Mouse (Mus musculus) MEL (cell line): ENCODE measurements around the gene Traf5. TPM values are rescaled to one million over a fixed set of nuclear protein-coding genes. Genes with fewer than 3 reads are reported as not detected.

ENCODE experiments used
- DNase-seq: peaks from one replicate; pipeline ENCODE4 v3.0.0; 2011; ENCODE audit warnings: low read depth, low spot score
- H3K27ac ChIP-seq: 2 replicates; pipeline ENCODE4 v1.5.1; 2012; ENCODE audit warnings: low read depth, mild to moderate bottlenecking, control low read depth, low read length, moderate library complexity; ENCODE audit not compliant: control insufficient read depth
- H3K27me3 ChIP-seq, 2 experiments: fragments of 150-350 bp in 1 of 2; sonication (generic) in 1 of 2; 2 replicates each; pipeline ENCODE4 v1.6.1; 2012; ENCODE audit warnings: low read length in 2 of 2, mild to moderate bottlenecking in 2 of 2, improper control_type of control experiment in 1 of 2, moderate library complexity in 1 of 2; ENCODE audit not compliant: insufficient read depth in 2 of 2, control insufficient read depth in 1 of 2
- H3K36me3 ChIP-seq, 2 experiments: 2 replicates each; pipeline ENCODE4 v1.6.1; 2012 to 2014; ENCODE audit warnings: low read length in 2 of 2, improper control_type of control experiment in 1 of 2, inconsistent platforms in 1 of 2, mild to moderate bottlenecking in 1 of 2; ENCODE audit not compliant: insufficient read depth in 2 of 2, control insufficient read depth in 1 of 2
- H3K4me1 ChIP-seq, 2 experiments: fragments of 150-350 bp in 1 of 2; sonication (generic) in 1 of 2; 2 replicates each; pipeline ENCODE4 v1.6.1; 2012; ENCODE audit warnings: low read length in 2 of 2, improper control_type of control experiment in 1 of 2, mild to moderate bottlenecking in 1 of 2; ENCODE audit not compliant: insufficient read depth in 2 of 2, control insufficient read depth in 1 of 2
- H3K4me3 ChIP-seq, 2 experiments: fragments of 150-350 bp in 1 of 2; sonication (generic) in 1 of 2; 2 replicates each; pipeline ENCODE4 v1.5.1; 2012; ENCODE audit warnings: low read depth in 2 of 2, low read length in 2 of 2, mild to moderate bottlenecking in 2 of 2, moderate library complexity in 2 of 2, control low read depth in 1 of 2, improper control_type of control experiment in 1 of 2; ENCODE audit not compliant: control insufficient read depth in 1 of 2, insufficient read depth in 1 of 2
- H3K79me2 ChIP-seq: 2 replicates; pipeline ENCODE4 v1.6.1; 2012; ENCODE audit warnings: mild to moderate bottlenecking, low read length, moderate library complexity; ENCODE audit not compliant: control insufficient read depth, poor library complexity, insufficient read depth
- H3K9ac ChIP-seq: 2 replicates; pipeline ENCODE4 v1.6.1; 2012; ENCODE audit warnings: low read depth, mild to moderate bottlenecking, control low read depth, low read length, moderate library complexity; ENCODE audit not compliant: control insufficient read depth, poor library complexity, severe bottlenecking
- H3K9me3 ChIP-seq: fragments of 150-350 bp; sonication (generic); replicated peaks from 2 replicates; pipeline ENCODE4 v1.6.1; 2012; ENCODE audit warnings: mild to moderate bottlenecking, low read length, improper control_type of control experiment, moderate library complexity; ENCODE audit not compliant: insufficient read depth
- E2F4 ChIP-seq: IDR thresholded peaks from 2 replicates; pipeline ENCODE4 v1.6.1; 2011; ENCODE audit warnings: low read depth, low read length, improper control_type of control experiment, borderline replicate concordance
- EP300 ChIP-seq, 2 experiments: IDR thresholded peaks; 2 replicates each; pipeline ENCODE4 v1.6.1; 2011; ENCODE audit warnings: improper control_type of control experiment in 2 of 2, low read length in 2 of 2, low read depth in 1 of 2, mild to moderate bottlenecking in 1 of 2
- GATA1 ChIP-seq: IDR thresholded peaks from 2 replicates; pipeline ENCODE4 v1.6.1; 2011; ENCODE audit warnings: low read depth, low read length, improper control_type of control experiment
- HCFC1 ChIP-seq: IDR thresholded peaks from 2 replicates; pipeline ENCODE4 v1.6.1; 2012; ENCODE audit warnings: low read depth, mild to moderate bottlenecking, inconsistent platforms, low read length, improper control_type of control experiment, moderate library complexity
- JUND ChIP-seq: IDR thresholded peaks from 2 replicates; pipeline ENCODE4 v1.6.1; 2011; ENCODE audit warnings: low read depth, mild to moderate bottlenecking, improper control_type of control experiment, low read length
- MEF2A ChIP-seq: IDR thresholded peaks from 2 replicates; pipeline ENCODE4 v1.6.1; 2014; ENCODE audit warnings: low read depth, mild to moderate bottlenecking, inconsistent platforms, low read length, improper control_type of control experiment; ENCODE audit not compliant: poor library complexity, insufficient replicate concordance, severe bottlenecking; ENCODE audit errors: extremely low read depth
- NRF1 ChIP-seq: IDR thresholded peaks from 2 replicates; pipeline ENCODE4 v1.6.1; 2014; ENCODE audit warnings: low read depth, mild to moderate bottlenecking, inconsistent platforms, low read length, improper control_type of control experiment, moderate library complexity; ENCODE audit not compliant: poor library complexity, insufficient read depth, severe bottlenecking
- USF2 ChIP-seq, 2 experiments: IDR thresholded peaks; 2 replicates each; pipeline ENCODE4 v1.6.1; 2011 to 2012; ENCODE audit warnings: improper control_type of control experiment in 2 of 2, low read length in 2 of 2, borderline replicate concordance in 1 of 2, inconsistent platforms in 1 of 2, low read depth in 1 of 2, mild to moderate bottlenecking in 1 of 2; ENCODE audit not compliant: insufficient read depth in 1 of 2
- ZC3H11A ChIP-seq: IDR thresholded peaks from 2 replicates; pipeline ENCODE4 v1.6.1; 2012; ENCODE audit warnings: low read depth, mild to moderate bottlenecking, inconsistent platforms, low read length, improper control_type of control experiment
- ZKSCAN1 ChIP-seq: IDR thresholded peaks from 2 replicates; pipeline ENCODE4 v1.6.1; 2012; ENCODE audit warnings: low read depth, mild to moderate bottlenecking, inconsistent platforms, low read length, improper control_type of control experiment, moderate library complexity
- ZNF384 ChIP-seq: IDR thresholded peaks from 2 replicates; pipeline ENCODE4 v1.6.1; 2012; ENCODE audit warnings: low read depth, mild to moderate bottlenecking, inconsistent platforms, low read length, improper control_type of control experiment
- polyA plus RNA-seq, 2 experiments: library from polyadenylated mRNA; stranded (reverse) in 1 of 2; unstranded in 1 of 2; fragments of >175 nt in 1 of 2; fragments of >200 nt in 1 of 2; gene quantifications; 2 replicates each; pipeline versions ENCODE4 v1.2.1 to v1.2.4; 2012; ENCODE audit warnings: low replicate concordance in 2 of 2, low read depth in 1 of 2; ENCODE audit not compliant: insufficient read length in 2 of 2, insufficient read depth in 1 of 2, missing spikeins in 1 of 2
- total RNA-seq: library from RNA; depleted of rRNA; stranded (reverse); fragments of 300-350 nt; gene quantifications from 2 replicates; pipeline ENCODE4 v1.2.3, GENCODE M21; 2012

The Traf5 gene
- total and polyA plus RNA-seq, 3 experiments = 4.0 to 7.3 TPM; not detected in 1

DNA sequence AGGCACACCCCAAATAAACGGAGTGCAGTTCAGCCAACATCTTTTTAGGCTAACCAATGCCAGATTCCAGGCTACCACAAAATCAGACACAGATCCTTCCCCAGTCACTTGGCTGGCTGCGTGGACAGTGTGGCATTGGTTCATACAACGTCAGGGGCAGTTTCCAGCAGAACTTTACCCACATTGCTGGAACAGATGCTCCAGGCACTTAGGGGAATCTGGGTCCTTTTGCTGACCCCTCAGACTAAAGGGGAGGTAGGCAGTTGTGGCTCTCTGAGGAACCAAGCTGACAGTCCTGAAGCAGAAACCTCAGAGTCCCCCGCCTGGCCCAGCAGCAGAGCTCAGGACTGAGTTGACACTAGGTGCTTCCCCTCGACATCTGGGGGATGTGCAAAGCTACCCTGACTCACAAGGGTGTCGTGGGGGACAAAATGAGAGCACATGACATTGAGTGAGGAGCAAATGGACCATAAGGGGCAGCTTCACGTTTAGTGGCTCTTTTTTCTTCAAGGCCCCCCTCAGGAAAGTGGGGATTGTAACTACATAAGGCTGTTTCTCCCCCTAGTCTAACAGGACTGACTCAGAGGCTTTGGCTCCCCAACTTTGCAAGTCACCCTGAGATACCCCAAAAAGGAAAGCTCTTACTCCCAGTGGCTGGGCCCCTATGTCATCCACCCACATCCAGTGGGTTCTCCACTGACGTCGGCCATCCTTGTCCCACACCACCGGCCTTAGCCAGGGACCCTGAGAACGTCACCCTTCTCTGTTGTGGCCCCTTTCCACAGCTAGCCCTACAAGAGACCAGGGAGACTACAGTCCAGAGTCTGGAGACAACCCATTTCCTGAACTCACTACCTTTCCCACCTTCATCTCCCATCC is 1.4 kb downstream of the Traf5 start (continued):
- TF ChIP-seq NRF1 (no peak), ZC3H11A (no peak), ZNF384 (no peak)

GRCm38 (mm10) chr1:192090281-192090680 is 2.1 kb downstream of the Traf5 start:
- Histone ChIP-seq H3K9me3 (no peaks in the 10 kb centered on the region), H3K36me3 (peaks cover 0 to 6% of the 10 kb centered on the region in 2 experiments; a peak in 1 of 4 replicates), H3K27me3 (no peaks in the 10 kb centered on the region), H3K27ac (no peak overlapping the region), H3K4me3 (no peak overlapping the region), H3K4me1 (peaks cover 3 to 14% of the 10 kb centered on the region in 2 experiments), H3K79me2 (no peaks in the 10 kb centered on the region; the same call in 1 of the 2 replicates), H3K9ac (no peak overlapping the region)
- TF ChIP-seq MEF2A = 0 out of 2 replicates have a peak, but pooled peaks have one; percentile 15
- TF ChIP-seq HCFC1 = no peak
- TF ChIP-seq EP300 (IDR thresholded peaks at IDR 0.05; ENCODE audit: low read depth in 1 of 2, low read length in 2 of 2) = no peak
- TF ChIP-seq GATA1 = peak; percentile 27; the same call in 1 of the 2 replicates
- no peak for DNase-seq

GRCm38 (mm10) chr1:192089208-192090166 is 2.9 kb downstream of the Traf5 start:
- no peak for DNase-seq
- H3K9me3 ChIP-seq = no peaks in the 10 kb centered on the region
- H3K36me3 ChIP-seq = peaks cover 0 to 6% of the 10 kb centered on the region in 2 experiments; a peak in 1 of 4 replicates
- H3K4me3 ChIP-seq = no peak overlapping the region
- TF ChIP-seq E2F4 = no peak
- no peak for TF ChIP-seq USF2 (IDR thresholded peaks at IDR 0.05; ENCODE audit: borderline replicate concordance in 1 of 2, insufficient read depth in 1 of 2, low read depth in 1 of 2, low read length in 2 of 2)
- peak; percentile 56 for TF ChIP-seq ZKSCAN1
- no peak for TF ChIP-seq JUND
- TF ChIP-seq NRF1 = no peak
- TF ChIP-seq, all 39 proteins: peak for 1
- Histone ChIP-seq H3K4me1 (peaks cover 3 to 14% of the 10 kb centered on the region in 2 experiments), H3K9ac (no peak overlapping the region), H3K79me2 (no peaks in the 10 kb centered on the region; the same call in 1 of the 2 replicates), H3K27me3 (no peaks in the 10 kb centered on the region), H3K27ac (no peak overlapping the region)
